Mouse (Mus musculus) lung, embryonic 14.5 days (tissue): ENCODE data around the gene Chil5. TPM values are rescaled to one million over a fixed set of nuclear protein-coding genes. Genes with fewer than 3 reads are reported as not detected.
"Not testable (repeated sequence)": the region's sequence is repeated elsewhere in the genome, so short reads cannot be mapped to it uniquely, and the experiment has no call there.

ENCODE experiments used
- ATAC-seq: fragments of 200-750 bp; cut with Nextera tagmentation; 2 replicates; pipeline ENCODE4 v1.8.0; 2017; ENCODE audit warnings: mild to moderate bottlenecking, moderate TSS enrichment, moderate library complexity; ENCODE audit not compliant: insufficient read depth
- DNase-seq: peaks from one replicate; pipeline ENCODE4 v3.0.0-alpha.2; 2015
- H3K27ac ChIP-seq: fragments of 300-500 bp; sonication (generic); 2 replicates; pipeline ENCODE4 v1.5.1; 2014; ENCODE audit warnings: low read depth, mild to moderate bottlenecking, moderate library complexity
- H3K27me3 ChIP-seq: fragments of 300-500 bp; sonication (generic); 2 replicates; pipeline ENCODE4 v1.6.1; 2014; ENCODE audit warnings: low read length, control low read depth; ENCODE audit not compliant: insufficient read depth
- H3K36me3 ChIP-seq: fragments of 300-500 bp; sonication (generic); 2 replicates; pipeline ENCODE4 v1.6.1; 2014; ENCODE audit warnings: control low read depth; ENCODE audit not compliant: insufficient read depth
- H3K4me1 ChIP-seq: fragments of 300-500 bp; sonication (generic); 2 replicates; pipeline ENCODE4 v1.6.1; 2014; ENCODE audit warnings: antibody characterized with exemption, control low read depth; ENCODE audit not compliant: insufficient read depth
- H3K4me2 ChIP-seq: fragments of 300-500 bp; sonication (generic); 2 replicates; pipeline ENCODE4 v1.6.1; 2014; ENCODE audit warnings: mild to moderate bottlenecking
- H3K4me3 ChIP-seq: fragments of 300-500 bp; sonication (generic); 2 replicates; pipeline ENCODE4 v1.5.1; 2014; ENCODE audit warnings: low read depth, low read length
- H3K9ac ChIP-seq: fragments of 300-500 bp; sonication (generic); 2 replicates; pipeline ENCODE4 v1.6.1; 2014
- H3K9me3 ChIP-seq: fragments of 300-500 bp; sonication (generic); 2 replicates; pipeline ENCODE4 v1.6.1; 2016; ENCODE audit warnings: low read depth, low read length, control low read depth
- CTCF ChIP-seq: IDR thresholded peaks from 2 replicates; pipeline ENCODE4 v1.5.1; 2016; ENCODE audit warnings: antibody characterized with exemption, low read depth
- WGBS: fragments of 180-500 bp; shearing (Covaris S2); extraction: QIAGEN DNeasy Blood & Tissue Kit; methylation state at CpG from one replicate; pipeline ENCODE4 v1.1.7; 2014; 5-methylcytosine and 5-hydroxymethylcytosine counted together
- polyA plus RNA-seq: library from polyadenylated mRNA; unstranded; fragments of >200 nt; fragmentation: Nextera tagmentation; extraction: Ambion mirVana; gene quantifications from 2 replicates; pipeline ENCODE4 v1.2.1, GENCODE M21; 2014

Chil5 gene
- polyA plus RNA-seq, 1 experiment from 2014 or later, result not detected

GRCm38 (mm10) chr3:106021840-106022239 is 10.8 kb downstream of the Chil5 start:
- H3K27me3 ChIP-seq, result no peaks in the 10 kb centered on the region
- H3K36me3 ChIP-seq, result no peaks in the 10 kb centered on the region
- no peaks in the 10 kb centered on the region for H3K9me3 ChIP-seq
- ATAC-seq (no peak), DNase-seq (peak; percentile 3)
- no peaks in the 10 kb centered on the region for H3K4me1 ChIP-seq
- TF ChIP-seq CTCF, result peak; percentile 41
- H3K9ac ChIP-seq, result no peak overlapping the region
- H3K4me2 ChIP-seq, result no peak overlapping the region
- no peak overlapping the region for H3K4me3 ChIP-seq
- H3K27ac ChIP-seq, result no peak overlapping the region

DNA sequence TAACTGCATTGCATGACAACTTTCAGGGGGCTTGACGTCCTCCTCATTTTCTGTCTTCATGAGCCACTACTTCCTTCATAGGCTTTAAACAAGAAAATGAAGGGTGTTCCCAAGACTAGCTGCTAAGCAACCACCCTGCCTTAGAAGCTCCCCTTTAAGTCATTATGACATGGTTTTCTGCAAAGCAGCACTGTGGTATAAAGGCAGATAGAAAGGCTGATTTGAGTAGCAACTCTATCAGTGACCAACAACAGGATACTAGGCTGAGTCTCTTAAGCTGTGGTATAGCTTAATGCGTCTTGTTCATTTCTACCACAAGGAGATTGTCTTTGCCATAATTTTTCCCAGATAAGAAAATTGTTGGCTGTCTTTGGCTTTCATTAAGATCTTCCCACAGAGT is 18.1 kb downstream of the Chil5 start, which contains the start of gene Pifo:
Pifo (minus strand) TSS at position 101 of the 400 bp plus-strand sequence.
- no peaks in the 10 kb centered on the region for H3K4me1 ChIP-seq
- H3K27ac ChIP-seq, result no peak within 1 kb of the TSS
- DNase-seq (no peak), ATAC-seq (no peak)
- no peak within 1 kb of the TSS for H3K9ac ChIP-seq
- H3K36me3 ChIP-seq, result no peaks in the 10 kb centered on the region
- no peaks in the 10 kb centered on the region for H3K27me3 ChIP-seq
- no peak within 1 kb of the TSS for H3K4me3 ChIP-seq
- TF ChIP-seq CTCF, result no peak
- no peaks in the 10 kb centered on the region for H3K9me3 ChIP-seq
- 85% methylated on average over 2 of the region's 2 CpGs for WGBS
- no peak within 1 kb of the TSS for H3K4me2 ChIP-seq

DNA sequence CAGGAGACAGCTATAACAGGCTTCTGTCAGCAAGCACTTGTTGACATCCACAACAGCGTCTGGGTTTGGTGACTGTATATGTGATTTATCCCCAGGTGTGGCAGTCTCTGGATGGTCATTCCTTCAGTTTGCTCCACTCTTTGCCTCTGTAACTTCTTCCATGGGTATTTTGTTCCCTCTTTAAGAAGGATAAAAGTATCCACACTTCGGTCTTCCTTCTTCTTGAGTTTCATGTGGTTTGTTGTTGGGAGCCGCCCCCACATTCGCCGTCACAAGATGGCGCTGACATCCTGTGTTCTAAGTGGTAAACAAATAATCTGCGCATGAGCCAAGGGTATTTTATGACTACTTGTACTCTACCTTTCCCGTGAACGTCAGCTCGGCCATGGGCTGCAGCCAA is 29.3 kb downstream of the Chil5 start:
- H3K4me2 ChIP-seq, H3K27me3 ChIP-seq, H3K36me3 ChIP-seq, DNase-seq, H3K4me3 ChIP-seq, ATAC-seq, H3K27ac ChIP-seq, H3K9ac ChIP-seq, H3K9me3 ChIP-seq, H3K4me1 ChIP-seq: not testable (repeated sequence)
- 47% methylated on average over 10 of the region's 10 CpGs for WGBS

- Histone ChIP-seq H3K9me3 (no peaks in the 10 kb centered on the region), H3K9ac (no peak overlapping the region), H3K27me3 (no peaks in the 10 kb centered on the region), H3K27ac (no peak overlapping the region), H3K4me2 (peak overlapping the region; percentile 44), H3K4me3 (no peak overlapping the region), H3K36me3 (no peaks in the 10 kb centered on the region), H3K4me1 (no peaks in the 10 kb centered on the region; the same call in 1 of the 2 replicates)
- no peak for TF ChIP-seq CTCF
- 19% methylated on average over 17 of the region's 17 CpGs for WGBS
- DNase-seq (peak; percentile 75), ATAC-seq (peak; percentile 98)
These were observed 30.9 kb downstream of the Chil5 start for GRCm38 (mm10) chr3:106001416-106002370.

DNA sequence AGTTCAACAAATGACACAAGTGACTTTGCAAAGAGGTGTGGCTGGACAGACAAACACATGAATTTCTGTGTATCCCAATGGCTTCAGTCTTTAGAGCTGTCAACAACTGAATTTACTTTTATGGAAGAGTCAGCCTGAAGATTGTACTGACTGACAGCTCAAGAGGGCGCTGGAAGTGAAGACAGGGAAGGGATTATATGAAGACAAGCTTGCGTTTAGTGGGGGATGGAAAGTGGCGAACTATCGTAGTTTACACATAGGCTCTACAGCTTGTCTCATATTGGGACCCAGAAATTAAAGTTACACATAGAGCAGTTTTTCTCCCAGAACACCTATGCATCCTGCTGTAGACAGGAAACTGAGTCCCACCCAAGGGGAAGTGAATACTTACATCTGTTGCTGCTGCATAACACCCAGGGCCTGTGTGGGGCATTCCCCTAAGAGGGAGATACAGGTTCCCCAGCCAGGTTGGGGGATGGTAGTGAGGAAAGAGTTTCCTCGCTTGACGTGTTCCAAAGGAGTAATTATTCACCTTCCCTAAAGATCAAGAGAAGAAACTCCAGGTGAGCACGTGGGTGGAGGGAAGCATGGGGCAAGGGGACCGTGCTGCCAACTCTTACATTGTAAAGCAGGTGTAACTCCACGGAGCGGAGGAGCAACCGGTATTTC is 31.8 kb downstream of the Chil5 start:
- no peak for DNase-seq
- H3K27me3 ChIP-seq, result no peaks in the 10 kb centered on the region
- H3K36me3 ChIP-seq, result no peaks in the 10 kb centered on the region
- no peaks in the 10 kb centered on the region; the same call in 1 of the 2 replicates for H3K4me1 ChIP-seq
- WGBS, result 17% methylated on average over 11 of the region's 11 CpGs
- peak overlapping the region; percentile 44 for H3K4me2 ChIP-seq
- H3K4me3 ChIP-seq, result no peak overlapping the region
- no peak for TF ChIP-seq CTCF
- ATAC-seq, result 0 out of 2 replicates have a peak, but pooled peaks have one; percentile 38
- no peak overlapping the region for H3K9ac ChIP-seq
- H3K27ac ChIP-seq, result no peak overlapping the region
- no peaks in the 10 kb centered on the region for H3K9me3 ChIP-seq

GRCm38 (mm10) chr3:105994730-105995129 is 37.9 kb downstream of the Chil5 start:
- no peaks in the 10 kb centered on the region for H3K9me3 ChIP-seq
- no peak overlapping the region for H3K27ac ChIP-seq
- no peak overlapping the region for H3K9ac ChIP-seq
- no peaks in the 10 kb centered on the region for H3K36me3 ChIP-seq
- no peak overlapping the region for H3K4me3 ChIP-seq
- DNase-seq (no peak), ATAC-seq (no peak)
- no peak for TF ChIP-seq CTCF
- no peak overlapping the region for H3K4me2 ChIP-seq
- H3K27me3 ChIP-seq, result no peaks in the 10 kb centered on the region
- WGBS, result 49% methylated on average over 2 of the region's 2 CpGs
- no peaks in the 10 kb centered on the region for H3K4me1 ChIP-seq

- 26% methylated on average over 4 of the region's 4 CpGs for WGBS
- ATAC-seq (no peak), DNase-seq (peak; percentile 87)
- peak; percentile 73 for TF ChIP-seq CTCF
- H3K27me3 ChIP-seq, result no peaks in the 10 kb centered on the region
- H3K27ac ChIP-seq, result no peak overlapping the region
- H3K9ac ChIP-seq, result no peak overlapping the region
- no peak overlapping the region for H3K4me2 ChIP-seq
- no peaks in the 10 kb centered on the region for H3K4me1 ChIP-seq
- no peaks in the 10 kb centered on the region for H3K9me3 ChIP-seq
- no peak overlapping the region for H3K4me3 ChIP-seq
- no peaks in the 10 kb centered on the region for H3K36me3 ChIP-seq
These were observed 40.8 kb downstream of the Chil5 start for GRCm38 (mm10) chr3:105991653-105992283.

DNA sequence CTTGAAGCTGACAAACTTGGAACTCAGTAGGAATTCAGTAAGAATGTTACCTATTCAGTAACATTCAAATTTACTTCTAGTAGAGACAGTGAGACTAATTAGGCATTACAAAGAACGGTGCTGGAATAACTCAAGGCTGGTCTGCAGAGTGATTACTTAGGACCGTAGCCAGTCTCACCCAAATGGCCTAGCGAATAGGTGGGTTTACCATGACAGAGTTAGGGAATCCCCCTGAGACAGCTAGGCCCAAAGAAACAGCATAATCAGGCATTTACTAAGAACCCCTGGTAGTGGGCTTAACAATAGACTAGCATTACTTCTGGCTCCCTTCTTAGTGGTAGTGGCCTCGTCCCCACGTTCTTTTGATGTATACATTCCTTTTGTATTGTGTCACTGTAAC is 43.0 kb downstream of the Chil5 start:
- 58% methylated on average over 5 of the region's 5 CpGs for WGBS
- not testable (repeated sequence) for H3K36me3 ChIP-seq, H3K9ac ChIP-seq, H3K27ac ChIP-seq, DNase-seq, H3K4me2 ChIP-seq, H3K4me3 ChIP-seq, H3K4me1 ChIP-seq, ATAC-seq, H3K27me3 ChIP-seq, H3K9me3 ChIP-seq
